32 mouse cellular contexts compared by ENCODE assay signal in genomic region chr13:58212530-58212929, GRCm38 (mm10).
"Had no signal": no experiment of that assay in that cellular context is flagged by ENCODE, and none has a peak within 500 bp of the region (broad histone marks: within the 10 kb centered on the region; RNA-seq: fewer than 3 reads in every experiment).

No protein-coding gene starts in this region.

- H3K27ac ChIP-seq: heart, embryonic 10.5 days; heart, embryonic 13.5 days; heart, embryonic 15.5 days; hindbrain, embryonic 10.5 days; hindbrain, embryonic 12.5 days; hindbrain, embryonic 15.5 days; hindbrain, postnatal 0 days; intestine, embryonic 15.5 days; kidney, embryonic 15.5 days; kidney, postnatal 0 days; layer of hippocampus, adult 2 months; left cerebral cortex, adult 2 months had no signal

- ATAC-seq: hindbrain, embryonic 16.5 days; hindbrain, postnatal 0 days; inflammation-experienced regulatory T-cells, adult 6 months; intestine, embryonic 15.5 days; intestine, embryonic 16.5 days; intestine, postnatal 0 days had no signal

- H3K9me3 ChIP-seq: heart, embryonic 10.5 days; heart, embryonic 12.5 days; heart, embryonic 13.5 days; heart, embryonic 15.5 days; hindbrain, embryonic 10.5 days; hindbrain, embryonic 12.5 days; hindbrain, embryonic 15.5 days; intestine, embryonic 15.5 days; kidney, embryonic 15.5 days had no signal

- H3K4me3 ChIP-seq: heart, embryonic 10.5 days; heart, embryonic 12.5 days; heart, embryonic 13.5 days; heart, embryonic 15.5 days; hindbrain, embryonic 12.5 days; hindbrain, embryonic 15.5 days; intestine, embryonic 15.5 days; layer of hippocampus, adult 2 months; left cerebral cortex, adult 2 months had no signal

- DNase-seq: heart, postnatal 10 days; heart, postnatal 14 days; heart, postnatal 36 days; heart, postnatal 4 days; kidney, adult 11 months; kidney, adult 18-20 months; kidney, adult 2 months; kidney, adult 8-10 months; kidney, adult 9 months; kidney, postnatal 10 days; kidney, postnatal 14 days; kidney, postnatal 25 days; kidney, postnatal 36 days; kidney, postnatal 4 days; layer of hippocampus, postnatal 36 days had no signal

- H3K9ac ChIP-seq: heart, embryonic 12.5 days; heart, embryonic 15.5 days; hindbrain, embryonic 12.5 days; hindbrain, embryonic 15.5 days; kidney, embryonic 15.5 days had no signal

- H3K36me3 ChIP-seq: heart, embryonic 10.5 days; heart, embryonic 12.5 days; heart, embryonic 13.5 days; heart, embryonic 15.5 days; hindbrain, embryonic 10.5 days; hindbrain, embryonic 12.5 days; hindbrain, embryonic 15.5 days; intestine, embryonic 15.5 days; kidney, embryonic 15.5 days had no signal

- H3K27me3 ChIP-seq: heart, embryonic 13.5 days; heart, embryonic 15.5 days; hindbrain, embryonic 12.5 days; hindbrain, embryonic 15.5 days; intestine, embryonic 15.5 days; kidney, embryonic 15.5 days had no signal

- H3K4me2 ChIP-seq: heart, embryonic 12.5 days; heart, embryonic 15.5 days; kidney, embryonic 15.5 days had no signal
